Mouse (Mus musculus) embryonic facial prominence, embryonic 11.5 days (tissue): ENCODE data around the gene Hnrnpab. TPM values are rescaled to one million over a fixed set of nuclear protein-coding genes. Genes with fewer than 3 reads are reported as not detected.
A peak's percentile ranks its signal among the peaks of the same experiment; 100 is the strongest.
"Not testable (repeated sequence)": the region's sequence is repeated elsewhere in the genome, so short reads cannot be mapped to it uniquely, and the experiment has no call there.

Source experiments
- ATAC-seq: fragments of 200-750 bp; cut with Nextera tagmentation; replicated peaks from 2 replicates; pipeline ENCODE4 v1.8.0; 2017; ENCODE audit warnings: low read depth; ENCODE audit not compliant: insufficient number of reproducible peaks, low FRiP score, low TSS enrichment
- DNase-seq: peaks from one replicate; pipeline ENCODE4 v3.0.0-alpha.2; 2015; ENCODE audit warnings: low spot score
- H3K27ac ChIP-seq: fragments of 300-500 bp; sonication (generic); replicated peaks from 2 replicates; pipeline ENCODE4 v1.5.1; 2014; ENCODE audit warnings: mild to moderate bottlenecking, low read depth, low read length, control low read depth
- H3K27me3 ChIP-seq: fragments of 300-500 bp; sonication (generic); 2 replicates; pipeline ENCODE4 v1.6.1; 2014; ENCODE audit warnings: mild to moderate bottlenecking, low read length, moderate library complexity, mixed read lengths; ENCODE audit not compliant: control insufficient read depth, insufficient read depth
- H3K36me3 ChIP-seq: fragments of 300-500 bp; sonication (generic); replicated peaks from 2 replicates; pipeline ENCODE4 v1.6.1; 2014; ENCODE audit warnings: low read depth, mild to moderate bottlenecking, low read length, moderate library complexity, mixed read lengths; ENCODE audit not compliant: control insufficient read depth, insufficient read depth
- H3K4me1 ChIP-seq: fragments of 300-500 bp; sonication (generic); 2 replicates; pipeline ENCODE4 v1.6.1; 2014; ENCODE audit warnings: low read length, mixed read lengths; ENCODE audit not compliant: control insufficient read depth, insufficient read depth
- H3K4me2 ChIP-seq: fragments of 300-500 bp; sonication (generic); 2 replicates; pipeline ENCODE4 v1.6.1; 2014; ENCODE audit warnings: low read depth, mild to moderate bottlenecking, control low read depth, low read length, moderate library complexity
- H3K4me3 ChIP-seq: fragments of 300-500 bp; sonication (generic); 2 replicates; pipeline ENCODE4 v1.5.1; 2014; ENCODE audit warnings: low read depth, low read length, control low read depth
- H3K9ac ChIP-seq: fragments of 300-500 bp; sonication (generic); replicated peaks from 2 replicates; pipeline ENCODE4 v1.6.1; 2014; ENCODE audit warnings: mild to moderate bottlenecking, control low read depth, low read length
- H3K9me3 ChIP-seq: fragments of 300-500 bp; sonication (generic); replicated peaks from 2 replicates; pipeline ENCODE4 v1.6.1; 2016; ENCODE audit warnings: mild to moderate bottlenecking, low read length, inconsistent platforms, mixed read lengths; ENCODE audit not compliant: control insufficient read depth
- WGBS: fragments of 180-500 bp; shearing (Covaris S2); extraction: QIAGEN DNeasy Blood & Tissue Kit; methylation state at CpG from one replicate; pipeline ENCODE4 v1.1.7; 2014; 5-methylcytosine and 5-hydroxymethylcytosine counted together
- polyA plus RNA-seq: library from polyadenylated mRNA; unstranded; fragments of >200 nt; fragmentation: Nextera tagmentation; extraction: Ambion mirVana; gene quantifications from 2 replicates; pipeline ENCODE4 v1.2.1, GENCODE M21; 2014

Hnrnpab gene
- polyA plus RNA-seq, 1 experiment from 2014 or later, result 870 TPM

DNA sequence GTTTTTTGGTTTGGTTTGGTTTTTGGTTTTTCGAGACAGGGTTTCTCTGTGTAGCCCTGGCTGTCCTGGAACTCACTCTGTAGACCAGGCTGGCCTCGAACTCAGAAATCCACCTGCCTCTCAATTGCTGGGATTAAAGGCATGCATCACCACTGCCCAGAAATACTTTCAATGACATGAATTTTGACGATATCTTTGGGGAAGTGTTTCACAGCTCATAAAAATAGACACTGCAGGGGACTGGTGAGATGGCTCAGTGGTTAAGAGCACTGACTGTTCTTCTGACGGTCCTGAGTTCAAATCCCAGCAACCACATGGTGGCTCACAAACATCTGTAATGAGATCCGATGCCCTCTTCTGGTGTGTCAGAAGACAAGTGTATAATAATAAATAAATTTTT is 3.3 kb upstream of the Hnrnpab start:
- not testable (repeated sequence) for H3K27ac ChIP-seq, DNase-seq, H3K4me2 ChIP-seq, H3K4me3 ChIP-seq, H3K9ac ChIP-seq, H3K9me3 ChIP-seq, H3K36me3 ChIP-seq, ATAC-seq, H3K27me3 ChIP-seq, H3K4me1 ChIP-seq
- 80% methylated on average over 5 of the region's 5 CpGs for WGBS

DNA sequence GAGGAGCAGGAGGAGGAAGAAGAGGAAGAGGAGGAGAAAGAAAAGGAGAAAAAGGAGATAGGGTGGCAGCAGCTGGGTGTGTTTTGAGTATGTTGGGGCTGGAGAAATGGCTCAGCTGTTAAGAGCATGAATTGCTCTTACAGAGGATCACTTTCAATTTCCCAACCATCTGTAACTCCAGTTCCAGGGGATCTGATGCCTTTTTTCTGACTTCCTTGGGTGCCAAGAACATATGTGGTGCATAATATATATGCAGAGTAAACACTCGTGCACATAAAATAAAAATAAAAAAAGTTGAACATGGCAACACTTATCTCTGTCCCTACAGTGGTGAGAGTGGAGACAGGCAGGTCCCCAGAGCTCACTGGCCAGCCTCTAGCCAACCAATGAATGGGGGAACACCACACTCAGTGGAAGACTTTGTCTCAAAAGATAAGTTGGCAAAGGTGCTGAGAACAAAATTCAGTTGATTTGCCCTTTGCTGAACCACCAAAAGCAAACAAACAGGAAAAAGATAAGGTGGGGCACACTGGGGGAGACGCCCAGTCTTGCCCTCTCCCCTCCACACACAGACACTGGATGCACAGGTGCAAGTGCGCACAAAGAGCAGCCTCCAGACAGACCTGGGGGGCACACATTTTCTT is 2.7 kb upstream of the Hnrnpab start:
- Histone ChIP-seq H3K4me1 (no peaks in the 10 kb centered on the region), H3K4me2 (no peak overlapping the region), H3K9me3 (no peaks in the 10 kb centered on the region), H3K4me3 (no peak overlapping the region), H3K9ac (no peak overlapping the region), H3K27me3 (no peaks in the 10 kb centered on the region), H3K36me3 (peaks cover 6% of the 10 kb centered on the region), H3K27ac (no peak overlapping the region)
- no peak for DNase-seq
- 77% methylated on average over 3 of the region's 3 CpGs for WGBS
- no peak for ATAC-seq

- Histone ChIP-seq H3K36me3 (peaks cover 23% of the 10 kb centered on the region), H3K27me3 (no peaks in the 10 kb centered on the region), H3K27ac (peak overlapping the region; percentile 87), H3K9me3 (no peaks in the 10 kb centered on the region), H3K4me3 (peak overlapping the region; percentile 100), H3K9ac (peak overlapping the region; percentile 90), H3K4me2 (peak overlapping the region; percentile 82), H3K4me1 (no peaks in the 10 kb centered on the region)
- ATAC-seq (no peak; the same call in 1 of the 2 replicates), DNase-seq (no peak)
- 9% methylated on average over 15 of the region's 15 CpGs for WGBS
Observed at GRCm38 (mm10) chr11:51607096-51607738, 570 bp upstream of the Hnrnpab start.

GRCm38 (mm10) chr11:51605602-51606446 is 823 bp downstream of the Hnrnpab start:
- Histone ChIP-seq H3K4me1 (no peaks in the 10 kb centered on the region), H3K27me3 (no peaks in the 10 kb centered on the region), H3K4me2 (peak overlapping the region; percentile 77), H3K9ac (peak overlapping the region; percentile 100), H3K9me3 (no peaks in the 10 kb centered on the region), H3K27ac (peak overlapping the region; percentile 95), H3K4me3 (peak overlapping the region; percentile 100), H3K36me3 (peaks cover 34% of the 10 kb centered on the region)
- ATAC-seq (peak; percentile 58), DNase-seq (peak; percentile 84)
- under 1% methylated on average over 71 of the region's 81 CpGs for WGBS

GRCm38 (mm10) chr11:51602253-51602652 is 4.4 kb downstream of the Hnrnpab start:
- peaks cover 54% of the 10 kb centered on the region for H3K36me3 ChIP-seq
- H3K27me3 ChIP-seq, result no peaks in the 10 kb centered on the region
- H3K9me3 ChIP-seq, result no peaks in the 10 kb centered on the region
- ATAC-seq, result no peak
- H3K9ac ChIP-seq, result no peak overlapping the region
- no peak overlapping the region for H3K4me2 ChIP-seq
- no peak overlapping the region for H3K27ac ChIP-seq
- no peak for DNase-seq
- 92% methylated on average over 3 of the region's 3 CpGs for WGBS
- no peak overlapping the region for H3K4me3 ChIP-seq
- no peaks in the 10 kb centered on the region for H3K4me1 ChIP-seq

- Histone ChIP-seq H3K36me3 (peaks cover 45% of the 10 kb centered on the region), H3K4me2 (no peak overlapping the region), H3K9ac (no peak overlapping the region), H3K4me3 (no peak overlapping the region), H3K27ac (no peak overlapping the region), H3K9me3 (no peaks in the 10 kb centered on the region), H3K4me1 (no peaks in the 10 kb centered on the region), H3K27me3 (no peaks in the 10 kb centered on the region)
- DNase-seq (no peak), ATAC-seq (no peak)
- WGBS, result 80% methylated on average over 2 of the region's 2 CpGs
Observed at GRCm38 (mm10) chr11:51597553-51597952, 9.1 kb downstream of the Hnrnpab start.

GRCm38 (mm10) chr11:51595459-51596083 is 11.1 kb downstream of the Hnrnpab start:
- H3K9ac ChIP-seq, result no peak overlapping the region
- no peak for ATAC-seq
- H3K27ac ChIP-seq, result no peak overlapping the region
- H3K4me1 ChIP-seq, result no peaks in the 10 kb centered on the region
- H3K4me3 ChIP-seq, result no peak overlapping the region
- no peak for DNase-seq
- peaks cover 41% of the 10 kb centered on the region for H3K36me3 ChIP-seq
- no peaks in the 10 kb centered on the region for H3K27me3 ChIP-seq
- WGBS, result 93% methylated on average over 1 of the region's 1 CpGs
- no peak overlapping the region for H3K4me2 ChIP-seq
- no peaks in the 10 kb centered on the region for H3K9me3 ChIP-seq
